Mouse (Mus musculus) neutrophil, adult 5-6 weeks (primary cell): ENCODE results near the gene Kdm8. TPM values are rescaled to one million over a fixed set of nuclear protein-coding genes. Genes with fewer than 3 reads are reported as not detected.

Source experiments
- ATAC-seq: fragments of 151-379, 151-347 bp; 2 replicates; pipeline ENCODE4 v1.8.0; 2017; ENCODE audit warnings: mild to moderate bottlenecking, moderate TSS enrichment; ENCODE audit not compliant: insufficient number of reproducible peaks, poor library complexity, low FRiP score, severe bottlenecking; ENCODE audit errors: extremely low read depth
- total RNA-seq: library from RNA; stranded (forward); fragments of 200-1000 nt; gene quantifications from 2 replicates; pipeline ENCODE4 v1.2.3, GENCODE M21; 2017

Gene Kdm8
- total RNA-seq, 1 experiment from 2014 or later: 4.1 TPM

GRCm38 (mm10) chr7:125450678-125451077 is 6.2 kb downstream of the Kdm8 start:
- ATAC-seq: no peak

GRCm38 (mm10) chr7:125451078-125451477 is 6.6 kb downstream of the Kdm8 start:
- ATAC-seq: no peak

- ATAC-seq: no peak
Measured at GRCm38 (mm10) chr7:125453671-125454070, 9.2 kb downstream of the Kdm8 start.

- ATAC-seq: no peak
Measured at GRCm38 (mm10) chr7:125462200-125462599, 17.7 kb downstream of the Kdm8 start.

GRCm38 (mm10) chr7:125469937-125470336 is 25.5 kb downstream of the Kdm8 start:
- peak; percentile 64 for ATAC-seq

- ATAC-seq: no peak
Measured at GRCm38 (mm10) chr7:125470901-125471300, 26.4 kb downstream of the Kdm8 start.

- peak; percentile 70 for ATAC-seq
Measured at GRCm38 (mm10) chr7:125471991-125472741, 27.7 kb downstream of the Kdm8 start.

GRCm38 (mm10) chr7:125474535-125474934 is 30.1 kb downstream of the Kdm8 start:
- ATAC-seq: no peak

- ATAC-seq: no peak
Measured at GRCm38 (mm10) chr7:125475601-125476251, 31.2 kb downstream of the Kdm8 start.

GRCm38 (mm10) chr7:125478391-125478984 is 34.0 kb downstream of the Kdm8 start:
- ATAC-seq: no peak

GRCm38 (mm10) chr7:125480518-125480917 is 36.0 kb downstream of the Kdm8 start:
- no peak for ATAC-seq

GRCm38 (mm10) chr7:125482339-125482738 is 37.9 kb downstream of the Kdm8 start:
- no peak for ATAC-seq

- ATAC-seq: no peak
Measured at GRCm38 (mm10) chr7:125482886-125483285, 38.4 kb downstream of the Kdm8 start.

GRCm38 (mm10) chr7:125484791-125485190 is 40.3 kb downstream of the Kdm8 start:
- no peak for ATAC-seq

GRCm38 (mm10) chr7:125486121-125486630 is 41.7 kb downstream of the Kdm8 start:
- no peak for ATAC-seq

GRCm38 (mm10) chr7:125487126-125487525 is 42.6 kb downstream of the Kdm8 start:
- ATAC-seq: no peak

- 0 out of 2 replicates have a peak, but pooled peaks have one; percentile 4 for ATAC-seq
Measured at GRCm38 (mm10) chr7:125488706-125489105, 44.2 kb downstream of the Kdm8 start.

GRCm38 (mm10) chr7:125489636-125490035 is 45.2 kb downstream of the Kdm8 start:
- ATAC-seq: no peak

- peak; percentile 93 for ATAC-seq
Measured at GRCm38 (mm10) chr7:125490947-125491735, 46.7 kb downstream of the Kdm8 start, which contains the start of gene Nsmce1. Gene Nsmce1, minus strand, starts transcription at chr7:125491596.
